Mouse (Mus musculus): Measurements from ENCODE around the gene Etv6. TPM values are rescaled to one million over a fixed set of nuclear protein-coding genes. Genes with fewer than 3 reads are reported as not detected.
"Not testable (repeated sequence)": the region's sequence is repeated elsewhere in the genome, so short reads cannot be mapped to it uniquely, and the experiment has no call there.

Etv6 gene
- total RNA-seq (2018; cell fraction: chromatin; rRNA removed): 100 to 1,000 TPM in 3 of 26 experiments, 10 to 100 TPM in 23; 35.9 to 168 (median 52.6) TPM
- total RNA-seq (2018; cell fraction: cytosol; rRNA removed): 10 to 100 TPM; 34.1 to 60.8 (median 42.1) TPM
- total RNA-seq (2018; cell fraction: nucleus; rRNA removed): 100 to 1,000 TPM in 2 of 26 experiments, 10 to 100 TPM in 24; 37.7 to 145 (median 56.4) TPM
- 23.4 to 26.3 TPM (median 24.8 TPM) in 3 replicates for polyA plus RNA-seq (2018)

DNA sequence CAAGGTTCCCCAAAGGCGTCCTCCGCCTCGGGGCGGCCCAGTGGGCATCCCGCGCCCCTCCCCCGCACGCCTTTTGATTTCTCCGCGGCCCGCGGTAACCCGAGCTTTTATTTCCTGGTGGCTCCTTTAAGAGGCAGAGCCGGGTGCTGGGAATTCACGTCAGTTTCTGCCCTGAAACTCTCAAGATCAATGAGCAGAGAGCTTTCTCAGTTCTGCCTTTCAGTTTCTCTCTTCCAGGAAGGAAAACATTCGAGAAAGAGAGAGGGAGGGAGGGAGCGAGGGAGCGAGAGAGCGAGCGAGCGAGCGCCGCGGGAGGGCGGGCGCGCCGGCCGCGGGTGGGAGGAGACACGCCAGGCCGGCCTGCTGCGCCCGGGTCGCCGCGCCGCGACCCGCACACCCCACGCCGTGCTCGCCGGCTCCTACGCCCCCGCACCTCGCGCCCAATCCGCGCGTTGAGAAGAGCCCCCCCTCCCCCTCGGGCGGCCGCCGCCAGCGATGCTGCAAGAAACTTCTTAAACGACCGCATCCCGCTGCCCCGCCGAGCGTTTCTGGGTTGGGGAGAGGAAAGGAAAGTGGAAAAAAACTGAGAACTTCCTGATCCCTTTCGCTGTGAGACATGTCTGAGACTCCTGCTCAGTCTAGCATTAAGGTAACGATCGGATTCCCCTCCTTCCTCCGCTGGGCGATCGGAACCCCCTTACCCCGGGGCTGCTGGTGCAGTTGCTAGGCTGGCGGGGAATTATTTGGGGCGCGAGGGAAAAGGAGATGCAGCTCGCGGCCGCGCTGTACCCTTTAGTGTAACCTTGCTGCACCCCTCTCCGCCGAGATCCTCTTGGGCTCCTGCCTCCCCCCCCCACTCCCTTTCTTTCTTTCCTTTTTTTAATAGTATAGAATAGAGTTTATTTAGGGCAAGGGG lies at the start of gene Etv6:
Etv6 (plus strand) TSS at position 211 of the 916 bp plus-strand sequence.
- 2% methylated on average over 59 of the region's 78 CpGs for WGBS (ENCODE audit: missing documents)
- peak within 1 kb of the TSS; percentile 94 for H3K4me3 ChIP-seq (ENCODE audit: inconsistent target)
- peak within 1 kb of the TSS; percentile 92 for H3K27ac ChIP-seq
- H3K36me3 ChIP-seq (ENCODE audit: inconsistent target): no peaks in the 10 kb centered on the region
- peaks cover 48% of the 10 kb centered on the region for H3K79me2 ChIP-seq (ENCODE audit: inconsistent target)

DNA sequence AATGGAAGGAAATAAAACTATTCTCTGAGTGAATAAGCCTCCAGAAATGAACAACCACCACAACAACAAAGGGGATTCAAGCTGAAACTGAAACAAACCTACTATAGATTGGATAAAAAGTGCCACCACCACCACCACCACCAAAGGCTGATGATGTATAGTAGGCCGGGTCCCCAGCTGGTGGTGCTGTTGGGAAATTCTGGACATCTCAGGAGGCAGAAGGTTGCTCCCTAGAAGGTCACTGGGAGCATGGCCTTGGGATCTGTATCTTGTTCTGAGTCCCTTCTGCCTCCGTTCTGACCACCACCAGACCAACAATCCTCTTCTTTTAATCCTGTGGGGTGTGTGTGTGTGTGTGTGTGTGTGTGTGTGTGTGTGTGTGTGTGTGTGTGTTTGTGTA lies 49.3 kb upstream of the Etv6 start:
- Histone ChIP-seq H3K4me3 (ENCODE audit: inconsistent target) (no peak overlapping the region), H3K27ac (no peak overlapping the region)
- WGBS (ENCODE audit: missing documents): 71% methylated on average over 2 of the region's 2 CpGs

DNA sequence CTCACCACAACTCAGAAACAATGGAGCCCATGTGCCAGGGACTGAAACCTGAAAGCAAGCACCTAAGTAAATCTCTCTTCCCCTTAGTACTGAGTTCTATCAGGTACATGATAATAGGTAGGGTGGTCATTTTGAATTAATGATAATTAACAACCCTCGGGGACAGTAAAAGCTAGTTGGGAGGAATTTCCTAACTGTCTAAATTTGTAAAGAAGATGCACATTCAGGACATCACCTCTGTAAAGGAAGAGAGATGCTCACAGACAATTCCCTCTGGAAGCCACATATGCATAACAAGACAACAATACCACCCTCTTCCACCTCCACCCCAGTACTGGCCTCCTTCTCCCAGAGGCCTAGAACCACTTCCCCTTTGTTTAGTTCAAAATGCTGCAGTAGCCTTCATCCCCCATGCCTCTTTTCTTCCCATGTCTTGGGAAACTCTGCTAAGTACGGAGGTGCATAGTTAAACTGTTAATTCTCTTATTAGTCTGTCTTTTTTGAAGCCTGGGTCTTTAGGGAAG lies 48.4 kb upstream of the Etv6 start:
- WGBS (ENCODE audit: missing documents): 58% methylated on average over 2 of the region's 2 CpGs
- H3K79me2 ChIP-seq (ENCODE audit: inconsistent target): no peaks in the 10 kb centered on the region
- H3K27ac ChIP-seq: no peak overlapping the region
- no peaks in the 10 kb centered on the region for H3K36me3 ChIP-seq (ENCODE audit: inconsistent target)
- no peak overlapping the region for H3K4me3 ChIP-seq (ENCODE audit: inconsistent target)

More for the DNA sequence above, 49.3 kb upstream of the Etv6 start:
- Histone ChIP-seq H3K36me3 (ENCODE audit: inconsistent target) (no peaks in the 10 kb centered on the region), H3K79me2 (ENCODE audit: inconsistent target) (no peaks in the 10 kb centered on the region)

DNA sequence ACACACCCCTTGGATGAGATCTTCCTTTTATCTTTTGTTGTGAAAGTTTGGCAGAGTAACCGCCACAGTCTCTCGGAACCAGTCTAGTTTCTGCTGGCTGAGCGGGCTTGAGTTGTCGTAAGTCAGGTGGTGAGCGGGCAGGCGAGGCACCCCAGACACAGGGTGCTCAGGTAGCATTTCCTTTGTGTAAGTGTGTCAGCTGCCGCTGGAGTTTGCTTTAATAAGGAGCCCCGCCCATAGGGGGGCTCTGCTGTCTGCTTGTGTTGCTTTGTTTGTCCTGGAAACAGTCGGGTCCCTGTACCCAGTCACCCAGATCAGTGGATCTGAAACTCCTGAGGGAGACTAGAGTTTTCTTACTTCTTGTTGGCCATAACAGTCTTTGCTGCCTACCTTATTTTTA lies 47.5 kb upstream of the Etv6 start:
- Histone ChIP-seq H3K79me2 (ENCODE audit: inconsistent target) (no peaks in the 10 kb centered on the region), H3K4me3 (ENCODE audit: inconsistent target) (no peak overlapping the region), H3K27ac (no peak overlapping the region), H3K36me3 (ENCODE audit: inconsistent target) (no peaks in the 10 kb centered on the region)
- WGBS (ENCODE audit: missing documents): 76% methylated on average over 6 of the region's 9 CpGs

DNA sequence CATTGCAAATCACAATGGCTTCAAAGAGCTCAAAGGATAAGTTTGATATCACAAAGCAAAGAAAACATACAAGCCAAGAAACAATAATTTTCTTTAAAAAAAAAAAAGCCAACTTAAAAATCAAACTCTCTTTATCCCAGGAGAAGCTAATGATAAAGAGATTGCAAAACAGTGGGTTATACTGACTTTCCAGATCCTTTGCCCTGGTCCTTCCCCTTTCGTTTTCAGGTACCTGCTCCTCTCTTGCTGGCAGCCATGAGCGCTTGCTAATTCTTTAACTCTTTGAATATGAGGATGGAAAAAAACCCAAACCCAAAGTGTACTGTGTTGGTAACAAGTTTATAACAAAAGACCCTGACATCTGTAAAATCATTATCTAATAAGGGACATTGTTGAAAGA lies 38.0 kb upstream of the Etv6 start:
- no peak overlapping the region for H3K27ac ChIP-seq
- H3K79me2 ChIP-seq (ENCODE audit: inconsistent target): no peaks in the 10 kb centered on the region
- WGBS (ENCODE audit: missing documents): 11% methylated on average over 2 of the region's 2 CpGs
- H3K36me3 ChIP-seq (ENCODE audit: inconsistent target): no peaks in the 10 kb centered on the region
- no peak overlapping the region for H3K4me3 ChIP-seq (ENCODE audit: inconsistent target)

DNA sequence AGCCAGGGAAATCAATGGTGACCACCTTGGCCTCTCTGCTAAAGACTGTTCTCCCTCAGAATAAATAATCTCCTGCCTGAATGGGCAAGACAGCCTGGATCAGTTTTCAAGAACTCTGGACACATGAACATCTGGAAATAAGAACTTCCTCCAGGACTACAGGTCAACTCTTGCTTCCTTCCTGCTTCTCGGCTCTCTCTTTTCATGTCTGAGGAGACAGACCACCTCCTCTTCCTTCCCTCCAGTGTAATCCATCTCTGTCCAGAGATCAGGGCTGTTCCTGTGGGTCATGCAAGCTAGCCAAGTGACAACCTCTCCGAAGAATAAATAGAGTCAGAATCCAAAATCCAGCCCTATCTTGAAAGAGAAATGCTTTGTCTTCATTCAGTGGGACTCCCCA lies 37.6 kb upstream of the Etv6 start:
- WGBS (ENCODE audit: missing documents): 50% methylated on average over 2 of the region's 2 CpGs
- Histone ChIP-seq H3K36me3 (ENCODE audit: inconsistent target) (no peaks in the 10 kb centered on the region), H3K79me2 (ENCODE audit: inconsistent target) (no peaks in the 10 kb centered on the region), H3K27ac (no peak overlapping the region), H3K4me3 (ENCODE audit: inconsistent target) (no peak overlapping the region)

DNA sequence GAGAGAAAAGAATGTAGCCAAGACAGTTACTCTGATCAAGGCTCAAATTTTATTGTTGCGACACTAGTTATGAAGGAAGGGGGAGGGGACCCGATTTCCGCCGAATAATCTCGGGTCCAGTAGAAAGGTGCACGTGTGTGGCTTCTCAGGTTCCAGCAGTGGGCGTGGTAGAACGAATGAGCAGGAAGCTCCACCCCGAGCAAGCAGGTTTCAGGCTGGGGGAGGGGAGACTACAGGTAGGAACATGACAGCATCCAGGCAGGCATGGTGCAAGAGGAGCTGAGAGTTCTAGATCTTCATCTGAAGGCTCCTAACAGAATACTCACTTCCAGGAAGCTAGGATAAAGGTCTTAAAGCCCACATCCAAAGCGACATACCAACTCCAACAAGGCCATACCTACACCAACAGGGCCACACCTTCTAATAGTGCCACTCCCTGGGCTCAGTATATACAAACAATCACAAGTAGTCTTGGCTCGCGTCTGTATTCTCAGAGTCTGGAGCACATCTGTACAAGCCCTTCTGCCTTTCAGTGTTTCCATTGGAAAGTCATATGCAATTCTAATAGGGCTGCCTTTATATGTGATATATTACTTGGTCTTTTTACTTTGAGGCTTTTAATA lies 20.9 kb upstream of the Etv6 start:
- not testable (repeated sequence) for H3K36me3 ChIP-seq (ENCODE audit: inconsistent target); H3K4me3 ChIP-seq (ENCODE audit: inconsistent target); H3K79me2 ChIP-seq (ENCODE audit: inconsistent target); H3K27ac ChIP-seq
- 94% methylated on average over 4 of the region's 12 CpGs for WGBS (ENCODE audit: missing documents)

DNA sequence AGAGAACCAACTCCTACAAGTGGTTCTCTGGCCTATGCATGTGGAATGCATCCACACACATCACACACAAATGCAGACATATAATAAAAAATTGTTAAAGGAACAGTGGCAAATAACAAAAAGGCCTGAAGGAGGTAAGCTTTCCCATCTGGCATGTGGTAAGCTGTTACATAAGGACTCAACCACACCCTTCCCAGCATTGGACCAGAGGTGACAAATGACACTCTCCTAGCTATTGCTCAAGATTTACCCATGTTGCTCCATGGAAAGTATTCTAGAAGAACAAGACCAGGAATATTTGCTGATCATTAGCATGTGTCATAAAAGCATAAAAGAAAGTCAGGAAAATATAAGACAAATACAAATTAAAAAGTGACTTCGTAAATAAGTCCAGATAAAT lies 16.7 kb upstream of the Etv6 start:
- Histone ChIP-seq H3K27ac (no peak overlapping the region), H3K36me3 (ENCODE audit: inconsistent target) (no peaks in the 10 kb centered on the region), H3K4me3 (ENCODE audit: inconsistent target) (no peak overlapping the region), H3K79me2 (ENCODE audit: inconsistent target) (no peaks in the 10 kb centered on the region)
- WGBS (ENCODE audit: missing documents): no CpG with 5 or more reads among the region's 1 CpGs

DNA sequence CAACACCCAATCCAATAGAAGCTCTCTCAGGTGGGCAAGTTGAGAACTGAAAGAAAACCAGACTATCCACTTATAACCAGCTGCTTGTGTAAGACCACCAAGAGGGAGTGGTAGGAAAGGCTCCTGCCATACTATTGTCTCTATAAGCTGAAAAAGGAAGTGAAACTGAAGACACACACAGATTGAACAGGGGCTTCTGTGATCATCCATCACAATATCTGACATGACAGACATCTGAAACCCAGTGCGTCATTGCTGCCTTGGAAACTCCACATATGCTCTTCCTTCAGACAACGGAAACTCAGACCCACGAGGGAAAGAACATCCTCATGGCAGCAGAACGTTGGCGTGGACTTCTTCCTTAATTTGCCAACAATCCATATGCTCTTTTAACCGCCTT lies 14.7 kb upstream of the Etv6 start:
- Histone ChIP-seq H3K36me3 (ENCODE audit: inconsistent target) (no peaks in the 10 kb centered on the region), H3K27ac (0 out of 2 replicates have a peak overlapping the region, but pooled peaks have one; percentile 8), H3K79me2 (ENCODE audit: inconsistent target) (no peaks in the 10 kb centered on the region), H3K4me3 (ENCODE audit: inconsistent target) (no peak overlapping the region)
- 13% methylated on average over 6 of the region's 6 CpGs for WGBS (ENCODE audit: missing documents)

DNA sequence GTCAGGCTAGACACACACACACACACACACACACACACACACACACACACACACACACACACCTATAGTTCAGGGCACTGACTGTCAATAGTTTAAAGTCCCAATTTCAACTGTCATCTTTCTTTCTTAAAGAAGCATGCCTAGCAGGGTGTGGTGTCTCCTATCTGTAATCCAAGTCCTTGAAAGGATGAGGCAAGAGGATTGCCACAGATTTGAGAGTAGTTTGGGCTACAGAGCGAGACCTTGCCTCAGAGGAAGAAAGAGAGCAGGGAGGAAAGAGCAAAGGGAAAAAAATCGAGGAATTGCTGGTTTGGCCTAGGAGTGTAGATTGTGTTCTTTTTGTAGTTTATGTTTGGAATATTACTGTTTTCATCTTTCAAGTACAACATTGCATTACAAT lies 9.2 kb upstream of the Etv6 start:
- no peaks in the 10 kb centered on the region for H3K36me3 ChIP-seq (ENCODE audit: inconsistent target)
- WGBS (ENCODE audit: missing documents): 77% methylated on average over 2 of the region's 2 CpGs
- H3K27ac ChIP-seq: no peak overlapping the region

DNA sequence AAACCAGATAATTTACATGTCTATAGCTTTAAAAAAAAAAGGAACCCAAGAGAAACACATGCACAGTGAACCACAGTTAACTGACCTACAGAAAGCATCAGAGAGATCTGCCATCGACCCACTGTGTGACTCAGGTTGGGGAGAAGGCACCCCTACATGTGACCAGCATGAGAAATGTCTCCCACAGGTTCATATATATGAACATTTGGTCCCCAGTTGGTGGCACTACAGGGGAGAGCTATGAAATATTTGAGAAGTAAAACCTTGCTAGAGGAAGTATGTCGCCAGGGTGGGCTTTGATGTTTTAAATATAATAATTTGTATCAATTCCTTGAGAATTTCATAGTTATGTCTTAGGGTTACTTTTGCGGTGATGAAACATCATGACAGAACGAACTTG lies 8.5 kb upstream of the Etv6 start:
- Histone ChIP-seq H3K36me3 (ENCODE audit: inconsistent target) (no peaks in the 10 kb centered on the region), H3K4me3 (ENCODE audit: inconsistent target) (no peak overlapping the region), H3K79me2 (ENCODE audit: inconsistent target) (no peaks in the 10 kb centered on the region), H3K27ac (no peak overlapping the region)
- WGBS (ENCODE audit: missing documents): 49% methylated on average over 4 of the region's 4 CpGs

More for the DNA sequence above, 9.2 kb upstream of the Etv6 start:
- H3K79me2 ChIP-seq (ENCODE audit: inconsistent target): no peaks in the 10 kb centered on the region
- no peak overlapping the region for H3K4me3 ChIP-seq (ENCODE audit: inconsistent target)

DNA sequence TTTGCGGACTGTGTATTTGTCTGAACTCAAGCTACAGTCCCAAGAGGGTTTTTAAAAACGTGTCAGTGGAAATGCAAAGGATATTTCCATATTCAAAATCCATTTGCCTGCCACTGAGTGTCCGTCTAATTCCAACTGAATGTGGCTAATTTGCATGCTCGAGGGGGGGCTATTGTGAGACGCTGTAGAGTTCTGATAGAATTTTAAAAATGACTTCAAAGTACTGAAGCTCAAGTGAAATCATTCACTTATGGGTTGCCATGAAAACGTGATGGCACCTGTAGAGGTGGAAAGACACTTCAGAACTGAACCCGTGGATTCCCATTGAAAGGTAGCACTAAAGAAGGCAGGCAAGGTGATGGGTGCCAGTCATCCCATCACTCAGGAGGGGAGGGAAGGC lies 3.0 kb upstream of the Etv6 start:
- H3K36me3 ChIP-seq (ENCODE audit: inconsistent target): no peaks in the 10 kb centered on the region
- 95% methylated on average over 7 of the region's 7 CpGs for WGBS (ENCODE audit: missing documents)
- H3K4me3 ChIP-seq (ENCODE audit: inconsistent target): no peak overlapping the region
- peaks cover 15% of the 10 kb centered on the region for H3K79me2 ChIP-seq (ENCODE audit: inconsistent target)
- H3K27ac ChIP-seq: no peak overlapping the region

DNA sequence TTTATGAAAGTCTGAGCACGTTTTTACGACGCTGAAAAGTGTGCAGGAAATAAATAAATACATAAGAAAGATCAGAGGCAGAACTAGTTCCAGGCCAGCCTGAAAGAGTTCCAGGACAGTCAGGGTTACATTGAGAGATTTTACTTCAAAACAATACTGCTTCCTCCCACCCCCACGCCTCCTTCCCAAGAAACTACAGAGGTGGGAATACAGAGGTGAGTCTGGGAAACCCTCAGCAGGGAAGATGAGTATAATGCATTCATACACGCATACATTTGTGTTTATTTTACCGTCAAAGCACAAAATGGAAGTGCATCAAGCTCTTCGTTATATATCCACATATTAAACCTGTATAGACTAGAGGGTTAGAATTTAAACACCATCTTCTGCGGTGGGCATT lies 1.1 kb upstream of the Etv6 start:
- peak overlapping the region; percentile 92 for H3K27ac ChIP-seq
- H3K79me2 ChIP-seq (ENCODE audit: inconsistent target): peaks cover 35% of the 10 kb centered on the region

DNA sequence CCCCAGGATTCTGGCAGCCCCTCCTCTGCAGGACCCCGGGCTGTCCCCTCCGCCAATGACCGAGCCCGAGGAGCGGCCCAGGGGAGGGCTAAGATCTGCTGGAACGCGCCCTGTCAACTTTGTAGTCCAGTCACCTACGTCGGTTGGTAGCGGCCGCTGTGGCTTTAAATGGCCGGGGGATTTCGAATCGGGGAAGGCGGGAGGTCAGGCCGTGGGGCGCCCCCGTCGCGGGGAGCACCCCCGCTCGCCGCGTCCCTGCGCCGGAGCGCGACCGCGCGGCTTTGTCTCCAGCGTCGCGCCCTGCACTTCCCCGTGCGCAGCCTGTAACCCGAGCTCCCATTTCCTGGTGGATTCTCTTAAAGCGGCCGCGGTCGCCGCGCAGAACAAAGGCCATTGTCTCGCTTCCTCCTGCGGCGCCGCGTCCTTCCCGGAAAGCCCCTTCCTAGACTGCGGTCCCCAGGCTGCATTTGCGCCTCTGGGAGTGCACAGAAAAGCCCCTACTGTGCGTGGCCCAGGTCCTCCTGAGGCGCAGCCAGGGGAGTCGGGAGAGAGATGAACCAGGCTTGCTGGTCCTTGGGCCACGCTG lies 503 bp upstream of the Etv6 start:
- Histone ChIP-seq H3K4me3 (ENCODE audit: inconsistent target) (peak overlapping the region; percentile 57), H3K27ac (peak overlapping the region; percentile 92), H3K36me3 (ENCODE audit: inconsistent target) (no peaks in the 10 kb centered on the region), H3K79me2 (ENCODE audit: inconsistent target) (peaks cover 41% of the 10 kb centered on the region)
- 1% methylated on average over 55 of the region's 55 CpGs for WGBS (ENCODE audit: missing documents)

More for the DNA sequence above, 1.1 kb upstream of the Etv6 start:
- 2% methylated on average over 8 of the region's 8 CpGs for WGBS (ENCODE audit: missing documents)
- Histone ChIP-seq H3K36me3 (ENCODE audit: inconsistent target) (no peaks in the 10 kb centered on the region), H3K4me3 (ENCODE audit: inconsistent target) (peak overlapping the region; percentile 57)
